Mouse (Mus musculus): ENCODE measurements around the gene Bcl9. TPM values are rescaled to one million over a fixed set of nuclear protein-coding genes. Genes with fewer than 3 reads are reported as not detected.

Bcl9 gene
- polyA plus RNA-seq, 1 experiment: 22.7 TPM

DNA sequence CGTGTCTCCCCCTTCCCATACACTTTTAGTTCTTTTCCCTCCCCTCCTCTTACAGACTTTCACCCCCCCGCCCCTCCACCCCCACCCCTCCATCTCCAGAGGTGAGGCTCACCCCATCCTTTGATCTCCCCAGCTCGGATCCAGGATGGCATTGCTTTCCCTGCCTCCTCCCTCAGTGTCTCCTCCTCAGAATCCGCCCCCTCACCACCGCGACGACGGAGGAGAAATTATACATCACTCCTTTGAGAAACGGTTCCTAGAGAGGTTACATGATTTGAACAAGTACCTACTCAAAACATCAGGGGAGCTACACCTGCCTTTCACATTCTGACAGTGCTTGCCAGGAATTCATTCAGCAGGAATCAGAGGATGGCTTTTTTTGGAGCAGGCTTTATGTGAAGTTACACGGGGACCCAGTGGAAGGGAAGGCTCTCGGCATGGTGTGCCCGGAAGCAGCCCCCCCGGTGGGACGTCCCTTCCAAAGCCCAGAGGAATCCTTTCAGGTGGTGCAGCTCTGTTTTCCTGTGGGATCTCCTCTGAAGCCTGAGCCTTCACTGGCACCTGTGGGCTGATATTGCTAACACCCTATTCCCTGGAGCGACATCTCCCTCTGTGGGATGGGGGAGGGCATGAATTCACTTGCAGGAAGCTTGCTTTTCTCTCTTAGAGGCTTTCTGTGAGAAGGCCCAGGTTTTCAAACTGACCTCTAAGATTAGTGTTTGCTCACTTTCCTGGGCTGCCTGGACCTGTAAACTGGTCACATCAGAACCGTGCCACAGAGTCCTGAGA, 12.2 kb upstream of the Bcl9 start:
- peaks cover 5% of the 10 kb centered on the region; the same call in 1 of the 2 replicates for H3K4me1 ChIP-seq (ENCODE audit: control insufficient read depth, insufficient read depth, low read length)
- no peak for DNase-seq
- 19% methylated on average over 15 of the region's 16 CpGs for WGBS
- no peak overlapping the region for H3K27ac ChIP-seq (ENCODE audit: insufficient read depth, low read length)
- H3K4me3 ChIP-seq (replicated peaks; ENCODE audit: insufficient read depth, low read depth, low read length): peak overlapping the region; percentile 12
- no peaks in the 10 kb centered on the region for H3K27me3 ChIP-seq (ENCODE audit: control insufficient read depth, insufficient read depth, low read length)
- TF ChIP-seq CTCF (IDR thresholded peaks at IDR 0.05; ENCODE audit: borderline replicate concordance, insufficient read depth, low read depth, low read length) (peak; percentile 20; the same call in 1 of the 2 replicates), POLR2A (IDR thresholded peaks at IDR 0.05; ENCODE audit: borderline replicate concordance, insufficient read depth, low read length) (no peak)

GRCm38 (mm10) chr3:97308440-97308839, 10.7 kb upstream of the Bcl9 start:
- Histone ChIP-seq H3K4me3 (replicated peaks; ENCODE audit: insufficient read depth, low read depth, low read length) (no peak overlapping the region), H3K27ac (ENCODE audit: insufficient read depth, low read length) (no peak overlapping the region), H3K27me3 (ENCODE audit: control insufficient read depth, insufficient read depth, low read length) (no peaks in the 10 kb centered on the region), H3K4me1 (ENCODE audit: control insufficient read depth, insufficient read depth, low read length) (peaks cover 5% of the 10 kb centered on the region; the same call in 1 of the 2 replicates)
- 82% methylated on average over 2 of the region's 2 CpGs for WGBS
- no peak for TF ChIP-seq CTCF (IDR thresholded peaks at IDR 0.05; ENCODE audit: borderline replicate concordance, insufficient read depth, low read depth, low read length)
- no peak for TF ChIP-seq POLR2A (IDR thresholded peaks at IDR 0.05; ENCODE audit: borderline replicate concordance, insufficient read depth, low read length)
- no peak for DNase-seq

GRCm38 (mm10) chr3:97305907-97306306, 8.2 kb upstream of the Bcl9 start:
- Histone ChIP-seq H3K27ac (ENCODE audit: insufficient read depth, low read length) (no peak overlapping the region), H3K4me3 (replicated peaks; ENCODE audit: insufficient read depth, low read depth, low read length) (no peak overlapping the region), H3K27me3 (ENCODE audit: control insufficient read depth, insufficient read depth, low read length) (no peaks in the 10 kb centered on the region), H3K4me1 (ENCODE audit: control insufficient read depth, insufficient read depth, low read length) (peaks cover 3% of the 10 kb centered on the region; the same call in 1 of the 2 replicates)
- 83% methylated on average over 4 of the region's 4 CpGs for WGBS
- no peak for DNase-seq
- TF ChIP-seq CTCF (IDR thresholded peaks at IDR 0.05; ENCODE audit: borderline replicate concordance, insufficient read depth, low read depth, low read length): no peak

- WGBS: 74% methylated on average over 7 of the region's 7 CpGs
- no peak for TF ChIP-seq CTCF (IDR thresholded peaks at IDR 0.05; ENCODE audit: borderline replicate concordance, insufficient read depth, low read depth, low read length)
- no peak for TF ChIP-seq POLR2A (IDR thresholded peaks at IDR 0.05; ENCODE audit: borderline replicate concordance, insufficient read depth, low read length)
- H3K4me3 ChIP-seq (replicated peaks; ENCODE audit: insufficient read depth, low read depth, low read length): no peak overlapping the region
- H3K4me1 ChIP-seq (ENCODE audit: control insufficient read depth, insufficient read depth, low read length): no peaks in the 10 kb centered on the region
- H3K27ac ChIP-seq (ENCODE audit: insufficient read depth, low read length): no peak overlapping the region
- no peaks in the 10 kb centered on the region for H3K27me3 ChIP-seq (ENCODE audit: control insufficient read depth, insufficient read depth, low read length)
- DNase-seq: no peak
Observed at GRCm38 (mm10) chr3:97301586-97301985, 3.9 kb upstream of the Bcl9 start.

GRCm38 (mm10) chr3:97300370-97300769, 2.7 kb upstream of the Bcl9 start:
- no peaks in the 10 kb centered on the region for H3K27me3 ChIP-seq (ENCODE audit: control insufficient read depth, insufficient read depth, low read length)
- peaks cover 5% of the 10 kb centered on the region; the same call in 1 of the 2 replicates for H3K4me1 ChIP-seq (ENCODE audit: control insufficient read depth, insufficient read depth, low read length)
- 80% methylated on average over 7 of the region's 7 CpGs for WGBS
- no peak overlapping the region for H3K27ac ChIP-seq (ENCODE audit: insufficient read depth, low read length)
- TF ChIP-seq CTCF (IDR thresholded peaks at IDR 0.05; ENCODE audit: borderline replicate concordance, insufficient read depth, low read depth, low read length) (no peak), POLR2A (IDR thresholded peaks at IDR 0.05; ENCODE audit: borderline replicate concordance, insufficient read depth, low read length) (no peak)
- no peak overlapping the region for H3K4me3 ChIP-seq (replicated peaks; ENCODE audit: insufficient read depth, low read depth, low read length)
- no peak for DNase-seq

GRCm38 (mm10) chr3:97299885-97300284, 2.2 kb upstream of the Bcl9 start:
- no peak overlapping the region for H3K27ac ChIP-seq (ENCODE audit: insufficient read depth, low read length)
- no peak for DNase-seq
- H3K4me3 ChIP-seq (replicated peaks; ENCODE audit: insufficient read depth, low read depth, low read length): no peak overlapping the region
- no peaks in the 10 kb centered on the region for H3K27me3 ChIP-seq (ENCODE audit: control insufficient read depth, insufficient read depth, low read length)
- H3K4me1 ChIP-seq (ENCODE audit: control insufficient read depth, insufficient read depth, low read length): peaks cover 10% of the 10 kb centered on the region; the same call in 1 of the 2 replicates
- TF ChIP-seq POLR2A (IDR thresholded peaks at IDR 0.05; ENCODE audit: borderline replicate concordance, insufficient read depth, low read length) (no peak), CTCF (IDR thresholded peaks at IDR 0.05; ENCODE audit: borderline replicate concordance, insufficient read depth, low read depth, low read length) (peak; percentile 11; the same call in 1 of the 2 replicates)

DNA sequence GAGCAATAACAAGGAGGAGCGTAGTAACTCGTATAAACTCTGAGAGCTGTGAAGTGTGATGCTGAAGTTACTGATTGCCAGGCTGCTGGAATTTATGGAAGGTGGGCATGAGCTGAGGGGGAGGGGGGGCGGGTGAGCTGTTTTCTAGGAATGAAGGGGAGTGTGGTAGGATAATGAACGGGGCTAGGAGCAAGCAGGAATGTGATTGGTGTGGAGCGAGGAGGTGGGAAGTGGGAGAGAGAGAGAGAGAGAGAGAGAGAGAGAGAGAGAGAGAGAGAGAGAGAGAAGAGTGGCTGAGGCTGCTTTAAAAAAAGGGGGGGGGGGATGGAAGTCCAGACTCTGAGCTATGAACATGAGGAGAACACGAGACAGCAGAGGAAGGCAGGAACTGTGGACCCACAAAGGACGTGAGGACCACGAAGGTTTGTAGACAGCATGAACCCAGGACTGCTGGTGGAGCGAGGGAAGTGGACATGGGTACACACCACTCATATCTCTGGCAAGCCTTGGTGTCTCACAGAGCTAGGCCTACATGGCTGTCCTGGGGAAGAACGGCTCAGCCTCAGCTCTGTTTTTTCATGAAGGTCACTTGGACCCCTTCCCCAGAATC, 1.2 kb upstream of the Bcl9 start:
- Histone ChIP-seq H3K4me3 (replicated peaks; ENCODE audit: insufficient read depth, low read depth, low read length) (no peak overlapping the region), H3K27me3 (ENCODE audit: control insufficient read depth, insufficient read depth, low read length) (no peaks in the 10 kb centered on the region), H3K4me1 (ENCODE audit: control insufficient read depth, insufficient read depth, low read length) (peaks cover 13% of the 10 kb centered on the region), H3K27ac (ENCODE audit: insufficient read depth, low read length) (no peak overlapping the region)
- TF ChIP-seq CTCF (IDR thresholded peaks at IDR 0.05; ENCODE audit: borderline replicate concordance, insufficient read depth, low read depth, low read length) (no peak), POLR2A (IDR thresholded peaks at IDR 0.05; ENCODE audit: borderline replicate concordance, insufficient read depth, low read length) (no peak)
- peak in 1 of 2 experiments; percentile 9 for DNase-seq
- WGBS: 50% methylated on average over 10 of the region's 10 CpGs

All from cerebellum, adult 2 months (tissue).